Mouse (Mus musculus) heart, embryonic 16.5 days (tissue): Measurements from ENCODE around the gene Eif4a2. TPM values are rescaled to one million over a fixed set of nuclear protein-coding genes. Genes with fewer than 3 reads are reported as not detected.
A peak's percentile ranks its signal among the peaks of the same experiment; 100 is the strongest.

Experiments used
- ATAC-seq: fragments of 200-750 bp; cut with Nextera tagmentation; replicated peaks from 2 replicates; pipeline ENCODE4 v1.8.0; 2017; ENCODE audit warnings: moderate number of reproducible peaks; ENCODE audit not compliant: insufficient read depth, low FRiP score; ENCODE audit errors: extremely low read depth
- H3K27ac ChIP-seq: fragments of 300-500 bp; sonication (generic); 2 replicates; pipeline ENCODE4 v1.5.1; 2014; ENCODE audit warnings: mild to moderate bottlenecking, low read length, control low read depth, moderate library complexity
- H3K27me3 ChIP-seq: fragments of 300-500 bp; sonication (generic); 2 replicates; pipeline ENCODE4 v1.6.1; 2014; ENCODE audit warnings: low read length, mixed read lengths; ENCODE audit not compliant: control insufficient read depth, insufficient read depth
- H3K36me3 ChIP-seq: fragments of 300-500 bp; sonication (generic); 2 replicates; pipeline ENCODE4 v1.6.1; 2014; ENCODE audit not compliant: control insufficient read depth, insufficient read depth
- H3K4me1 ChIP-seq: fragments of 300-500 bp; sonication (generic); 2 replicates; pipeline ENCODE4 v1.6.1; 2014; ENCODE audit warnings: low read length, mixed read lengths; ENCODE audit not compliant: control insufficient read depth, insufficient read depth
- H3K4me2 ChIP-seq: fragments of 300-500 bp; sonication (generic); 2 replicates; pipeline ENCODE4 v1.6.1; 2014; ENCODE audit warnings: low read depth, mild to moderate bottlenecking, control low read depth, low read length
- H3K4me3 ChIP-seq: fragments of 300-500 bp; sonication (generic); 2 replicates; pipeline ENCODE4 v1.5.1; 2014; ENCODE audit warnings: mild to moderate bottlenecking, control low read depth, low read length
- H3K9ac ChIP-seq: fragments of 300-500 bp; sonication (generic); 2 replicates; pipeline ENCODE4 v1.6.1; 2014; ENCODE audit warnings: low read length, control low read depth
- H3K9me3 ChIP-seq: fragments of 300-500 bp; sonication (generic); replicated peaks from 2 replicates; pipeline ENCODE4 v1.6.1; 2016; ENCODE audit warnings: low read length; ENCODE audit not compliant: control insufficient read depth
- WGBS: fragments of 180-500 bp; shearing (Covaris S2); extraction: QIAGEN DNeasy Blood & Tissue Kit; methylation state at CpG from one replicate; pipeline ENCODE4 v1.1.7; 2014; 5-methylcytosine and 5-hydroxymethylcytosine counted together
- polyA plus RNA-seq: library from polyadenylated mRNA; unstranded; fragments of >200 nt; fragmentation: Nextera tagmentation; extraction: Ambion mirVana; gene quantifications from 2 replicates; pipeline ENCODE4 v1.2.1, GENCODE M21; 2015

Eif4a2 gene
- polyA plus RNA-seq, 1 experiment from 2014 or later, result 174 TPM

DNA sequence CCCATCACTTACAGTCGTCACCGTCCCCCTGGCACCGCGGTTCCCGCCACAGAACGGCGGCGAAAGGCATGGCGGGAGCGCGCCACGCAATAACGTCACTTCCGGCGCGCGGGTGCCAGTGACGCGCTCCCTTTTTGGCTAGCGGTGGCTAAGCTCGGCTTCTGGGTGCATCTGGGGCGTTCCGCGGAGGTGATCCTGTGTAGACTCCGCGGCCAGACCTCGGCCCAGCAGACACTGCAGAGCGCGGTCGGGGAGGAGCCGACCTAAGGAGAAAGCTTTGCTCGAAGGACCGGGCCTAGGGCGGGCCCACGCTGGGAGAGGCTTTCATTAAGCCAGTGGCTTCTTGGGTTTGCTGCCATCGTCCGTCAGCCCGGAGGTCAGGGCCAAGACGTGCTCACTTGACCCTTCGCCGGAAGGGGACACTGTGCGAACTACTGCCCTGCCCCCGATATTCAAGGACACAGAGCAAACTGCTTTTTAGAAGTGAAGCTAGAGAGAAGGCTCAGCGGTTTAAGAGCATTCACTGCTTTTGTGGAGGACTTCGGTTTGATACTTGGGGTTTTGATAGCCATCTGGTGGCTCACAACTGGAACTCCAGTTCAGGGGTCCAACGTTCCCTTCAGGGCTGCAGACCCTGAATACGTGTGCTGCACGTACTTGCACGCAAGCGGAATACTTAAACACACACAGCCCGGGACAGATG lies 20.6 kb downstream of the Eif4a2 start, which contains the start of gene Rfc4:
Gene Rfc4, minus strand, starts transcription at position 65 of the 703 bp plus-strand sequence.
- Histone ChIP-seq H3K4me3 (peak within 1 kb of the TSS; percentile 90), H3K36me3 (peaks cover 14% of the 10 kb centered on the region), H3K27ac (peak within 1 kb of the TSS; percentile 100), H3K9me3 (no peaks in the 10 kb centered on the region), H3K4me2 (peak within 1 kb of the TSS; percentile 72), H3K4me1 (peaks cover 11% of the 10 kb centered on the region), H3K9ac (peak within 1 kb of the TSS; percentile 94), H3K27me3 (no peaks in the 10 kb centered on the region)
- under 1% methylated on average over 51 of the region's 51 CpGs for WGBS
- peak; percentile 91 for ATAC-seq

DNA sequence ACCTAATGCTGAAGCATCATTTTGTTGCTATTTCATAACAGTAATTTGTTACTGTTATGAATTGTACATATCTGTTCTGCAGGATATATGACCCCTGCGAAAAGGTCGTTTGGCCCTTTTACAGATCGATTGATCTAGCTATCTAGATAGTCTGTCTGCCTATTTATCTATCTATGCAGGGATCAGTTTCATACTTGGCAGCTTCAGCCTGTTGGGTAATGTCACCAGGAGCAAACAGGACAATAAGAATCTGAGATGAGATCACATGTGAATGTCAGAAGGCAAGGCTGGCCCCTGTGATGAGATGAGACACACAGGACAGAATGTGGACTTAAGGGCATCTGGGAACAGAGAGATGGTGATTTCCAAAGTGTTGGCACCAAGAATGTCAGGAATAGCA lies 23.1 kb downstream of the Eif4a2 start:
- Histone ChIP-seq H3K36me3 (no peaks in the 10 kb centered on the region), H3K4me2 (no peak overlapping the region), H3K9me3 (no peaks in the 10 kb centered on the region), H3K27ac (no peak overlapping the region), H3K27me3 (no peaks in the 10 kb centered on the region), H3K9ac (no peak overlapping the region), H3K4me1 (peaks cover 11% of the 10 kb centered on the region), H3K4me3 (no peak overlapping the region)
- ATAC-seq, result no peak
- WGBS, result 88% methylated on average over 3 of the region's 3 CpGs

DNA sequence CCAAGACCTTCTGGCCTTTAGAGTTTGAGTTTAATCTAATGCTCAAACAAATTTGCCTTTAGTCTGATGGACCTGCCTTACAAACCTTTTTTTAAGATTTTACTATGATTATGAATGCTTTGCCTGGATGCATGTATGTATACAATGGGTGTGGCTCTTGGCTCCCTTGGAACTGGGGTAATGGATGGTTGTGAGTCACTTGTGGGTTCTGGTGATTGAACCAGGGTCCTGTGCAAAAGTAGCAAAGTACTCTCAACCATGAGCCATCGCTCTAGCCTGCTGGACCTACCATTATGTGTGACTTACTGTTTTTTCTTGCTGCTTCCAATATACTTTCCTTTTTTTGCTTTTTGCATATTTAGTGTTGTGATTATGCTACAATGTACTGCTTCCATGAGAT lies 25.1 kb downstream of the Eif4a2 start:
- no peaks in the 10 kb centered on the region for H3K9me3 ChIP-seq
- no peak for ATAC-seq
- no peak overlapping the region for H3K4me2 ChIP-seq
- H3K4me1 ChIP-seq, result peaks cover 5% of the 10 kb centered on the region; the same call in 1 of the 2 replicates
- H3K4me3 ChIP-seq, result no peak overlapping the region
- H3K9ac ChIP-seq, result no peak overlapping the region
- WGBS, result 94% methylated on average over 1 of the region's 1 CpGs
- H3K36me3 ChIP-seq, result no peaks in the 10 kb centered on the region
- no peak overlapping the region for H3K27ac ChIP-seq
- H3K27me3 ChIP-seq, result no peaks in the 10 kb centered on the region

GRCm38 (mm10) chr16:23135421-23136149 lies 28.3 kb downstream of the Eif4a2 start:
- Histone ChIP-seq H3K9ac (no peak overlapping the region), H3K4me3 (no peak overlapping the region), H3K4me2 (peak overlapping the region; percentile 34), H3K9me3 (no peaks in the 10 kb centered on the region), H3K4me1 (no peaks in the 10 kb centered on the region), H3K27me3 (no peaks in the 10 kb centered on the region), H3K27ac (no peak overlapping the region), H3K36me3 (no peaks in the 10 kb centered on the region)
- 19% methylated on average over 11 of the region's 11 CpGs for WGBS
- ATAC-seq, result no peak

GRCm38 (mm10) chr16:23136406-23136970 lies 29.2 kb downstream of the Eif4a2 start:
- H3K27me3 ChIP-seq, result no peaks in the 10 kb centered on the region
- no peak overlapping the region for H3K4me3 ChIP-seq
- H3K9me3 ChIP-seq, result no peaks in the 10 kb centered on the region
- no peak overlapping the region for H3K9ac ChIP-seq
- 46% methylated on average over 4 of the region's 4 CpGs for WGBS
- no peak for ATAC-seq
- H3K36me3 ChIP-seq, result no peaks in the 10 kb centered on the region
- no peak overlapping the region for H3K4me2 ChIP-seq
- H3K4me1 ChIP-seq, result no peaks in the 10 kb centered on the region
- no peak overlapping the region for H3K27ac ChIP-seq

GRCm38 (mm10) chr16:23140911-23141310 lies 33.7 kb downstream of the Eif4a2 start:
- Histone ChIP-seq H3K4me2 (no peak overlapping the region), H3K36me3 (no peaks in the 10 kb centered on the region), H3K9me3 (no peaks in the 10 kb centered on the region), H3K9ac (no peak overlapping the region), H3K27ac (no peak overlapping the region), H3K4me3 (no peak overlapping the region), H3K27me3 (no peaks in the 10 kb centered on the region), H3K4me1 (peaks cover 3% of the 10 kb centered on the region)
- ATAC-seq, result no peak
- 84% methylated on average over 3 of the region's 3 CpGs for WGBS

GRCm38 (mm10) chr16:23144326-23144725 lies 37.1 kb downstream of the Eif4a2 start:
- Histone ChIP-seq H3K9ac (no peak overlapping the region), H3K4me3 (no peak overlapping the region), H3K27me3 (no peaks in the 10 kb centered on the region), H3K36me3 (no peaks in the 10 kb centered on the region), H3K27ac (no peak overlapping the region), H3K9me3 (no peaks in the 10 kb centered on the region), H3K4me1 (peaks cover 3% of the 10 kb centered on the region), H3K4me2 (no peak overlapping the region)
- 78% methylated on average over 7 of the region's 7 CpGs for WGBS
- no peak for ATAC-seq

GRCm38 (mm10) chr16:23145211-23145610 lies 38.0 kb downstream of the Eif4a2 start:
- peaks cover 3% of the 10 kb centered on the region for H3K4me1 ChIP-seq
- ATAC-seq, result no peak
- H3K4me2 ChIP-seq, result no peak overlapping the region
- H3K27ac ChIP-seq, result no peak overlapping the region
- H3K27me3 ChIP-seq, result no peaks in the 10 kb centered on the region
- WGBS, result 44% methylated on average over 5 of the region's 5 CpGs
- H3K9ac ChIP-seq, result no peak overlapping the region
- no peaks in the 10 kb centered on the region for H3K9me3 ChIP-seq
- H3K4me3 ChIP-seq, result no peak overlapping the region
- H3K36me3 ChIP-seq, result no peaks in the 10 kb centered on the region

- Histone ChIP-seq H3K4me2 (no peak within 1 kb of the TSS), H3K4me3 (no peak within 1 kb of the TSS), H3K9me3 (no peaks in the 10 kb centered on the region), H3K27me3 (no peaks in the 10 kb centered on the region), H3K4me1 (peaks cover 3% of the 10 kb centered on the region), H3K36me3 (no peaks in the 10 kb centered on the region), H3K9ac (no peak within 1 kb of the TSS), H3K27ac (no peak within 1 kb of the TSS)
- 87% methylated on average over 3 of the region's 3 CpGs for WGBS
- ATAC-seq, result no peak
These were observed 39.0 kb downstream of the Eif4a2 start, which contains the start of gene Adipoq for GRCm38 (mm10) chr16:23146280-23146679. Adipoq (plus strand) TSS chr16:23146536.
